Mouse (Mus musculus): ENCODE results near the gene Acap2. TPM values are rescaled to one million over a fixed set of nuclear protein-coding genes. Genes with fewer than 3 reads are reported as not detected.

Gene Acap2
- polyA plus RNA-seq, 1 experiment from 2014 or later: 5.6 TPM

DNA sequence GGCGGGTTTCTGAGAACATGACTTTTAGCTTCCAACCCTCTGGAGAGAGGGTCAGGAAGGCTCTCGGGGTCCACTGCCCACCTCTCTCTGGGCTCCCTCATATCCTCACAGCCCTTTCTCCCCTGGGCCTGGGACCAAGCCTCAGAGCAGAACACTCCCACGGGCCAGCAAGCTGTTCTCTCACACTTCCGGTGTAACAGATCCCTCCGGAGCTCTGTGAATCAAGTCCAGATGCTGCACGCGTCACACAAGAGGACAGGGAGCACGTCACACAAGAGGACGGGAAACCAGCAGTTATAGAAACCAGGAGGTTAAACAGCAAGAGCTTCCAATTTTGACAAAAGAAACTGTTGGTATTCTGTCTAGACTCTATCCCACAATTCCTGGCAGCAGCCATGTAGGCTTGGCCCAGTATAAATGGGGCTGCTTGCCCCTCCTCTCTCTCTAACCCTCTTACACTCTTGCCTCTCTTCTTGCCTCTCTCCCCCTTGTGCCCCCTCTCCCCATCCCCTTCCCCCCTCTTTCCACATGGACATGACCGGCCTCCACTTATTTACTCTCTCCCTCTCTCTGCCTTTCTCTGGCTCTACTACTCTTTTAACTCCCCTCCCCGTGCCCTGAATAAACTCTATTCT lies 139.7 kb downstream of the Acap2 start:
- H3K36me3 ChIP-seq (replicated peaks; ENCODE audit: insufficient read depth, low read length): no peaks in the 10 kb centered on the region
- no peak overlapping the region for H3K9ac ChIP-seq (replicated peaks)
- no peak overlapping the region for H3K4me2 ChIP-seq (ENCODE audit: low read depth, low read length)
- H3K4me1 ChIP-seq (ENCODE audit: insufficient read depth): peaks cover 10% of the 10 kb centered on the region
- H3K9me3 ChIP-seq (ENCODE audit: low read length): no peaks in the 10 kb centered on the region
- no peaks in the 10 kb centered on the region for H3K27me3 ChIP-seq (ENCODE audit: insufficient read depth, low read length)
- H3K4me3 ChIP-seq (ENCODE audit: low read depth, low read length): no peak overlapping the region
- DNase-seq (no peak), ATAC-seq (no peak)
- TF ChIP-seq CTCF (IDR thresholded peaks at IDR 0.05; ENCODE audit: low read depth) (no peak), EP300 (IDR thresholded peaks at IDR 0.05; ENCODE audit: low read depth) (no peak)
- H3K27ac ChIP-seq (ENCODE audit: low read depth): no peak overlapping the region
- WGBS (ENCODE audit: insufficient replicate concordance): 80% methylated on average over 11 of the region's 11 CpGs

- H3K4me1 ChIP-seq (ENCODE audit: insufficient read depth): peaks cover 6% of the 10 kb centered on the region; the same call in 1 of the 2 replicates
- H3K4me2 ChIP-seq (ENCODE audit: low read depth, low read length): no peak overlapping the region
- no peak overlapping the region for H3K9ac ChIP-seq (replicated peaks)
- no peaks in the 10 kb centered on the region for H3K9me3 ChIP-seq (ENCODE audit: low read length)
- H3K27ac ChIP-seq (ENCODE audit: low read depth): no peak overlapping the region
- H3K36me3 ChIP-seq (replicated peaks; ENCODE audit: insufficient read depth, low read length): no peaks in the 10 kb centered on the region
- DNase-seq (no peak), ATAC-seq (no peak)
- WGBS (ENCODE audit: insufficient replicate concordance): 87% methylated on average over 13 of the region's 13 CpGs
- no peak overlapping the region for H3K4me3 ChIP-seq (ENCODE audit: low read depth, low read length)
- H3K27me3 ChIP-seq (ENCODE audit: insufficient read depth, low read length): no peaks in the 10 kb centered on the region
- TF ChIP-seq CTCF (IDR thresholded peaks at IDR 0.05; ENCODE audit: low read depth) (no peak), EP300 (IDR thresholded peaks at IDR 0.05; ENCODE audit: low read depth) (no peak)
Observed at GRCm38 (mm10) chr16:31060714-31061113, 140.3 kb downstream of the Acap2 start.

DNA sequence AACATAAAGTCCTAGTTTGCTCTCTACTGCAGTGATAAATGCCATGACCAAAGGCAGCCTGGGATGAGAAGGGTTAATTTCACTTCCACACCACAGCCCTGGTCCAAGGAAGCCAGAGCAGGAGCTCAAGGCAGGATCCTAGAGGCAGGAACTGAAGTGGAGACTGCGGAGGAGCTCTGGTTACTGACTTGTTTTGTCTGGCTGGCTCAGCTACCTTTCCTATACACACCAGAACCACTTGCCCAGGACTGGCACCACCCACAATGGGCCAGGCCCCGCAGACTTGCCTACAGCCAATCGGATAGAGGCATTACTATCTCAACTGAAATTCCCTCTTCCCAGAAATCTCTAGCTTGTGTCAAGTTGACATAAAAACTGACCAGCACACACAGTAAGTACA lies 140.8 kb downstream of the Acap2 start:
- Histone ChIP-seq H3K4me2 (ENCODE audit: low read depth, low read length) (no peak overlapping the region), H3K4me3 (ENCODE audit: low read depth, low read length) (no peak overlapping the region), H3K9ac (replicated peaks) (no peak overlapping the region), H3K27ac (ENCODE audit: low read depth) (no peak overlapping the region), H3K27me3 (ENCODE audit: insufficient read depth, low read length) (no peaks in the 10 kb centered on the region), H3K36me3 (replicated peaks; ENCODE audit: insufficient read depth, low read length) (no peaks in the 10 kb centered on the region), H3K4me1 (ENCODE audit: insufficient read depth) (peaks cover 3% of the 10 kb centered on the region; the same call in 1 of the 2 replicates), H3K9me3 (ENCODE audit: low read length) (no peaks in the 10 kb centered on the region)
- WGBS (ENCODE audit: insufficient replicate concordance): 89% methylated on average over 3 of the region's 3 CpGs
- no peak for DNase-seq
- ATAC-seq: no peak
- no peak for TF ChIP-seq EP300 (IDR thresholded peaks at IDR 0.05; ENCODE audit: low read depth)
- no peak for TF ChIP-seq CTCF (IDR thresholded peaks at IDR 0.05; ENCODE audit: low read depth)

DNA sequence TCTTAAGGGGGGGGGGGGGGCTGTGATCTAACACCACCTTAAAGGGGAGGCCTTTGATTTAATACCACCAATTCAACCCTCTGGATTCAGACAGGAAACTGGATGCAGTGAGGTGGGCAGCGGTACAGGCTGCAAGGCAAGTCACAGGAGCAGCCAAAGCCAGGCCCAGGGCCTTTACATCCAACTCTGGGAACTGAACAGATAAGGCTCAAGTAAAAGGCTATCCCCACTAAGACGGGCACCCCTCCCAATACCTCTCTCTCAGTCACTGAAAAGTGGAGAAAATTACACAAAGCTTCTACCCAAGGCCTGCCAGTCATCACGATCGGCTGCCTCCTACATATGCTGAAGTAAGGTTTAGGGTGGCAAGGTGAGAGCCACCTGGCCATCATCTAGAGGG lies 141.3 kb downstream of the Acap2 start:
- WGBS (ENCODE audit: insufficient replicate concordance): 83% methylated on average over 4 of the region's 4 CpGs
- DNase-seq (no peak), ATAC-seq (no peak)
- Histone ChIP-seq H3K36me3 (replicated peaks; ENCODE audit: insufficient read depth, low read length) (no peaks in the 10 kb centered on the region), H3K9ac (replicated peaks) (no peak overlapping the region), H3K4me3 (ENCODE audit: low read depth, low read length) (no peak overlapping the region), H3K27me3 (ENCODE audit: insufficient read depth, low read length) (no peaks in the 10 kb centered on the region), H3K27ac (ENCODE audit: low read depth) (no peak overlapping the region), H3K4me2 (ENCODE audit: low read depth, low read length) (no peak overlapping the region), H3K9me3 (ENCODE audit: low read length) (no peaks in the 10 kb centered on the region), H3K4me1 (ENCODE audit: insufficient read depth) (no peaks in the 10 kb centered on the region)
- TF ChIP-seq EP300 (IDR thresholded peaks at IDR 0.05; ENCODE audit: low read depth): no peak
- no peak for TF ChIP-seq CTCF (IDR thresholded peaks at IDR 0.05; ENCODE audit: low read depth)

GRCm38 (mm10) chr16:31052812-31053211 lies 148.2 kb downstream of the Acap2 start:
- H3K4me2 ChIP-seq (ENCODE audit: low read depth, low read length): no peak overlapping the region
- no peaks in the 10 kb centered on the region for H3K9me3 ChIP-seq (ENCODE audit: low read length)
- H3K4me1 ChIP-seq (ENCODE audit: insufficient read depth): no peaks in the 10 kb centered on the region
- TF ChIP-seq CTCF (IDR thresholded peaks at IDR 0.05; ENCODE audit: low read depth) (no peak), EP300 (IDR thresholded peaks at IDR 0.05; ENCODE audit: low read depth) (no peak)
- DNase-seq: no peak
- no peak overlapping the region for H3K4me3 ChIP-seq (ENCODE audit: low read depth, low read length)
- 65% methylated on average over 6 of the region's 6 CpGs for WGBS (ENCODE audit: insufficient replicate concordance)
- no peak overlapping the region for H3K9ac ChIP-seq (replicated peaks)
- peaks cover 3% of the 10 kb centered on the region; the same call in 1 of the 2 replicates for H3K36me3 ChIP-seq (replicated peaks; ENCODE audit: insufficient read depth, low read length)
- no peak overlapping the region for H3K27ac ChIP-seq (ENCODE audit: low read depth)
- H3K27me3 ChIP-seq (ENCODE audit: insufficient read depth, low read length): no peaks in the 10 kb centered on the region
- ATAC-seq: no peak

DNA sequence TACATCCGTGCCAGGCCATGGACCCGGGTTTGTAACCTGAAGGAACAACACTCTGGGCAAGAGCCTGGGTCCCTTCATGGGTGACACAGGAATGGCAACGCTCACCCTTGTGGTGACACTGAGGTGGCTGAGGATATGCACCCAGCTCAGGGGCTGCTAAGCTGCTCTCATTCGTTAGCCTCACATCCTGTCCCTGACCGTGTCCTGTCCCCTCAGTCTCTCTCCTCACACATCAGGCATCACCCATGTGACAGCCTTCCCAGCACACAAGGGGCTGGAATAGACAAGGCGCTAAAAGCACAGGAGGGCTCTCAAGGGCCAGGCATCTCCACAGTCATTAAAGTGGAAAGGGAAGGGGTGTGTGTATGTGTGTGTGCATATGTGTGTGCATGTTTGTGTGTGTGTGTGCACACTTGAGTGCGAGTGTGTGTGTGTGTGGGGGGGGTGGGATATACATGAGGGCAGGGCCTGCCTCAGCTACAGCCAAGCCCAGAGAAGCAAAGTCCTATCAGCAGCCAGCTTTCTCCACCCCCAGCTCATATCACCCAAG lies 148.8 kb downstream of the Acap2 start:
- ATAC-seq (no peak), DNase-seq (no peak)
- no peak overlapping the region for H3K27ac ChIP-seq (ENCODE audit: low read depth)
- TF ChIP-seq CTCF (IDR thresholded peaks at IDR 0.05; ENCODE audit: low read depth): 0 out of 2 replicates have a peak, but pooled peaks have one; percentile 10
- no peak for TF ChIP-seq EP300 (IDR thresholded peaks at IDR 0.05; ENCODE audit: low read depth)
- H3K27me3 ChIP-seq (ENCODE audit: insufficient read depth, low read length): no peaks in the 10 kb centered on the region
- 64% methylated on average over 7 of the region's 7 CpGs for WGBS (ENCODE audit: insufficient replicate concordance)
- H3K9ac ChIP-seq (replicated peaks): no peak overlapping the region
- no peak overlapping the region for H3K4me2 ChIP-seq (ENCODE audit: low read depth, low read length)
- H3K36me3 ChIP-seq (replicated peaks; ENCODE audit: insufficient read depth, low read length): peaks cover 3% of the 10 kb centered on the region; the same call in 1 of the 2 replicates
- no peak overlapping the region for H3K4me3 ChIP-seq (ENCODE audit: low read depth, low read length)
- H3K9me3 ChIP-seq (ENCODE audit: low read length): no peaks in the 10 kb centered on the region
- H3K4me1 ChIP-seq (ENCODE audit: insufficient read depth): no peaks in the 10 kb centered on the region
